In the genomic region with DNA sequence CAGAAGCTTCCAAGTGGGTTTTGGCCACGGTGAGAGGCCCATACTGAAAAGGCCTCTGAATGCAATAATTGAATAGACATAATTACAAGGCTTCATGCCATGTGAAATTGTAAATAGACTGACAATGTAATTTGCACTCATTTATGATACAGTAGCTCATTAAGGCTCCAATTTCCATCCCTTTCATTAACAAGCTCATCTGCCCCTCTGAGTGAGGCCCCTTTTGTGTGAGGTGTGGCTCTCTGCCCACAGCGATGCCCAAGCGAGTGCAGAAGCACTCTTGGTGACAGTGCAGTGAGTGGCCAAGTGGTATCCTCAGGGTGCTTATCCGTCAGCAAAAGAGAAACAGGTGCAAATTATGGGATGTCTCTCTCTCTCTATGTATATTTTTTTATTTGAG, we compare ENCODE assay signal across 15 mouse cellular contexts.
"Had no signal": no experiment of that assay in that cellular context is flagged by ENCODE, and none has a peak within 500 bp of the region (broad histone marks: within the 10 kb centered on the region; RNA-seq: fewer than 3 reads in every experiment).

No protein-coding gene starts in this region.

- H3K27me3 ChIP-seq: liver, embryonic 13.5 days; stomach, embryonic 15.5 days had no signal

- H3K4me3 ChIP-seq: left cerebral cortex, adult 2 months; liver, embryonic 13.5 days; stomach, embryonic 15.5 days had no signal

- H3K9me3 ChIP-seq: stomach, embryonic 15.5 days had no signal

- H3K9ac ChIP-seq: liver, embryonic 13.5 days; stomach, embryonic 15.5 days had no signal

- H3K4me1 ChIP-seq: liver, embryonic 13.5 days; stomach, embryonic 15.5 days had no signal

- H3K36me3 ChIP-seq: liver, embryonic 13.5 days; stomach, embryonic 15.5 days had no signal

- DNase-seq: kidney, adult 9 months; kidney, postnatal 14 days; kidney, postnatal 4 days; layer of hippocampus, postnatal 36 days; liver, embryonic 13.5 days; lung, adult 2 months; lung, postnatal 14 days; lung, postnatal 4 days; midbrain, embryonic 14.5 days; right cerebral cortex, postnatal 25 days; spleen, adult 18-20 months; thymus, postnatal 25 days had no signal

- H3K27ac ChIP-seq: left cerebral cortex, adult 2 months; liver, embryonic 13.5 days; stomach, embryonic 15.5 days had no signal

- H3K4me2 ChIP-seq: liver, embryonic 13.5 days; midbrain, embryonic 11.5 days; stomach, embryonic 15.5 days had no signal
